Mouse (Mus musculus) olfactory bulb, adult 2 months (tissue): ENCODE measurements around the gene Pwp2.
"Not testable (repeated sequence)": the region's sequence is repeated elsewhere in the genome, so short reads cannot be mapped to it uniquely, and the experiment has no call there.

Experiments used
- CTCF ChIP-seq: fragments of 200-500 bp; IDR thresholded peaks from 2 replicates; pipeline ENCODE4 v1.5.1; 2012; ENCODE audit warnings: low read depth, mild to moderate bottlenecking, low read length, moderate library complexity; ENCODE audit not compliant: insufficient read depth
- POLR2A ChIP-seq: fragments of 200-500 bp; IDR thresholded peaks from 2 replicates; pipeline ENCODE4 v1.6.1; 2012; ENCODE audit warnings: mild to moderate bottlenecking, low read depth, low read length, moderate library complexity; ENCODE audit not compliant: insufficient read depth

GRCm38 (mm10) chr10:78125061-78125460 is 59.9 kb downstream of the Pwp2 start:
- not testable (repeated sequence) for TF ChIP-seq CTCF, POLR2A
